Mouse (Mus musculus) layer of hippocampus, adult 18-20 months (tissue): ENCODE measurements around the gene Ebna1bp2. TPM values are rescaled to one million over a fixed set of nuclear protein-coding genes. Genes with fewer than 3 reads are reported as not detected.

Experiments
- total RNA-seq, 2 experiments: library from RNA; stranded (reverse); gene quantifications; 2 replicates each; pipeline ENCODE4 v1.2.3; 2021

The Ebna1bp2 gene
- total RNA-seq, 2 experiments from 2014 or later = 58.4 to 62.8 TPM

Other genes with a start within 250 kb of the Ebna1bp2 start
- 10 to 100 TPM; 29.7 to 34.4 TPM for gene Szt2, start 211.5 kb upstream of the Ebna1bp2 start, total RNA-seq
- gene Med8, start 211.5 kb upstream of the Ebna1bp2 start, total RNA-seq = 10 to 100 TPM; 47.3 to 52.7 TPM
- 10 to 100 TPM; 18.4 to 19.7 TPM for gene Elovl1, start 192.7 kb upstream of the Ebna1bp2 start, total RNA-seq
- under 1 TPM; 0.57 to 0.61 TPM for gene Cdc20, start 183.4 kb upstream of the Ebna1bp2 start, total RNA-seq
- not detected for gene Mpl, start 163.3 kb upstream of the Ebna1bp2 start, total RNA-seq
- gene Tie1, start 130.7 kb upstream of the Ebna1bp2 start, total RNA-seq = 1 to 10 TPM; 4.8 to 5.9 TPM
- not detected for gene 2610528J11Rik, start 93.8 kb upstream of the Ebna1bp2 start, total RNA-seq
- gene Tmem125, start 76.8 kb upstream of the Ebna1bp2 start, total RNA-seq = 1 to 10 TPM; 6.7 to 7.1 TPM
- under 1 TPM; 0.41 to 0.84 TPM for gene Cfap57, start within 50 bp of the Ebna1bp2 start, total RNA-seq
- gene Olfr62, start 38.2 kb downstream of the Ebna1bp2 start, total RNA-seq = not detected
- gene Olfr1342, start 72.0 kb downstream of the Ebna1bp2 start, total RNA-seq = not detected
- gene Olfr1341, start 82.7 kb downstream of the Ebna1bp2 start, total RNA-seq = not detected
- not detected for gene Olfr1340, start 99.3 kb downstream of the Ebna1bp2 start, total RNA-seq
- gene Olfr1339, start 111.4 kb downstream of the Ebna1bp2 start, total RNA-seq = not detected
- not detected for gene Olfr1338, start 137.9 kb downstream of the Ebna1bp2 start, total RNA-seq
- gene Olfr1337, start 161.8 kb downstream of the Ebna1bp2 start, total RNA-seq = not detected
- not detected for gene Olfr1335, start 189.1 kb downstream of the Ebna1bp2 start, total RNA-seq
- not detected for gene Olfr1333, start 215.5 kb downstream of the Ebna1bp2 start, total RNA-seq
- not detected for gene Olfr1331, start 243.8 kb downstream of the Ebna1bp2 start, total RNA-seq